Mouse (Mus musculus): Measurements from ENCODE around the gene Spock1. TPM values are rescaled to one million over a fixed set of nuclear protein-coding genes. Genes with fewer than 3 reads are reported as not detected.

Gene Spock1
- under 1 TPM in 1 of 2 experiments, not detected in 1; 0.18 TPM for total RNA-seq (2023)

DNA sequence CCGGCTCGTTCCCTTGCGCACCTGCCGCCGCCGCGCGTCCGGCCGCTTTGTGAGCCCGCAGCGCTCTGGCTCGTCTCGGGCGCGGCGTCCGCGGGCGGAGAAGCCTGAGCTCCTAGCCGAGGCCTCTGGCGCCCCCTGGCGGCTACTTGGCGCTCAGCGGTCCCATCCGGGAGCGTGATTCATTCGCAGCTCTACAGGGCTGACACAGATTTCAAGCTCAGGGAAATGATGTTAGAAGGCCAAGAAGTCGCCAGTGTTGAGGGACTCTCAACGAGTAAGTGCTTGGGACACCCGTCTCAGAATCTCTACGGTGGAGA, at the start of gene Spock1:
TSS of gene Spock1 (minus strand) at position 67 of the 317 bp plus-strand sequence.

Other genes with a start within 250 kb of the Spock1 start
- gene Klhl3, start 205.3 kb upstream of the Spock1 start, total RNA-seq (2023): under 1 TPM; 0.08 to 0.24 TPM
- 100 to 1,000 TPM in 1 of 2 experiments, 10 to 100 TPM in 1; 87.2 to 105 TPM for gene Hnrnpa0, start 220.2 kb upstream of the Spock1 start, total RNA-seq (2023)
- gene Idnk, start 249.3 kb upstream of the Spock1 start, total RNA-seq (2023): 10 to 100 TPM; 60.6 to 63.2 TPM

All from monocyte, adult 59 days (primary cell).